Mouse (Mus musculus) cerebellum, adult 2 months (tissue): ENCODE data around the gene Pcbp4.

Source experiments
- CTCF ChIP-seq: fragments of 200-500 bp; IDR thresholded peaks from 2 replicates; pipeline ENCODE4 v1.5.1; 2011; ENCODE audit warnings: low read depth, mild to moderate bottlenecking, control low read depth, low read length, moderate library complexity, borderline replicate concordance; ENCODE audit not compliant: insufficient read depth
- POLR2A ChIP-seq: fragments of 200-500 bp; IDR thresholded peaks from 2 replicates; pipeline ENCODE4 v1.6.1; 2011; ENCODE audit warnings: low read length, control low read depth, borderline replicate concordance; ENCODE audit not compliant: insufficient read depth

DNA sequence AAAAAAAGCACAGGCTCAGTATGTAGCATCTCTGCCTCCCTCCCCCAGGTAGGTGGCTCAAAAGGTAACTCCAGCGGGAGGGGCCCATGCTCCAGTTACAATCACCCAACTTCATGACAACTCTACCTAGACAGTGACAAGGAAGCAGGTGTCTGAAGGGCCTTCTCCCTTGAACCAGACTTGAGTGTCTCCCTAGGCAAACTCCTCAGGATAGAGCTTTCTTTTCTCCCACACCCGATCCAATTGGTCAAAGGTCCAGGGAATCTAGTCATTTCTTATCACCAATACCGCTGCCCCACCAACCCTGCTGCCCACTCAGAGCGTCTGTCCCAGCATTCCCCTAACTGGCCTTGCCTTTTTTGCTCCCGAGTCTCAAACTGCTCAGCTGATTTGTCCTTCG is 13.6 kb downstream of the Pcbp4 start:
- no peak for TF ChIP-seq CTCF
- no peak for TF ChIP-seq POLR2A
